Mouse (Mus musculus): ENCODE measurements around the gene Gm38431. TPM values are rescaled to one million over a fixed set of nuclear protein-coding genes. Genes with fewer than 3 reads are reported as not detected.

Gm38431 gene
- polyA plus RNA-seq, 2 experiments = 0.91 to 2.4 TPM

DNA sequence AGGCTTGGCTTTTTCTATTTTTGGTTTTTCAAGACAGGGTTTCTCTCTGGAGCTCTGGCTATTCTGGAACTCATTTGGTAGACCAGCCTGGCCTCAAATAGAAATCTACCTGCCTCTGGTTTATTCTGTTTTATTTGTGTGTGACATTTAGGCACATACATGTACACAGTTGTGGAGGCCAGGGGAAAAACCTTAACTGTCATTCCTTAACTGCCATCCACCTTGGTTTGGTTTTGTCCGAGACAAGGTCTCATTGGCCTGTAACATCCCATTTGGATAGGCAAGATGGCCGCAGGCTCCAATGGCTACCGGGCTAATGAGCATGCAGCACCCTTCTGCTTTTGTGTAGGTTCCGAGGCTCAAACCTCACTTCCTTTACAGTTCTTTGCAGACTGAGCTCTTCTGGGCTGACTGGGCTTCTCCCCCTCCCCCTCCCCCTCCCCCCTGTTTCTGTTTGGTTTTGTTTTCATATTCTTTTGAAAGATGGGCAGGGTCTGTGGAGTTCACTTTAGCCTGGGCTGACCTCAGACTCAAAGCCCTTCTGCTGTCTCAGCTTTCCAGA is 43.6 kb upstream of the Gm38431 start:
- DNase-seq (ENCODE audit: low read depth in 3 of 3, low spot score in 3 of 3) (no peak), ATAC-seq (ENCODE audit: insufficient read depth) (no peak)
- H3K9me3 ChIP-seq (ENCODE audit: control insufficient read depth, low read length) = no peaks in the 10 kb centered on the region
- no peak overlapping the region for H3K27ac ChIP-seq
- TF ChIP-seq EP300 (IDR thresholded peaks at IDR 0.05; ENCODE audit: low read depth) (no peak), CTCF (IDR thresholded peaks at IDR 0.05; ENCODE audit: low read depth) (no peak)
- H3K27me3 ChIP-seq (ENCODE audit: control insufficient read depth, insufficient read depth, low read length) = no peaks in the 10 kb centered on the region
- H3K4me1 ChIP-seq (replicated peaks; ENCODE audit: control insufficient read depth in 2 of 2, insufficient read depth in 2 of 2, low read length in 1 of 2) = peaks cover 3 to 11% of the 10 kb centered on the region in 2 experiments; a peak in 2 of 4 replicates
- H3K9ac ChIP-seq (replicated peaks) = no peak overlapping the region
- no peak overlapping the region for H3K4me2 ChIP-seq (ENCODE audit: low read depth)
- WGBS (ENCODE audit: insufficient replicate concordance) = 61% methylated on average over 4 of the region's 4 CpGs
- no peak overlapping the region for H3K4me3 ChIP-seq (ENCODE audit: insufficient read depth in 1 of 2, low read depth in 2 of 2, low read length in 2 of 2)
- H3K36me3 ChIP-seq (replicated peaks; ENCODE audit: control insufficient read depth, insufficient read depth, low read depth) = peaks cover 10% of the 10 kb centered on the region

DNA sequence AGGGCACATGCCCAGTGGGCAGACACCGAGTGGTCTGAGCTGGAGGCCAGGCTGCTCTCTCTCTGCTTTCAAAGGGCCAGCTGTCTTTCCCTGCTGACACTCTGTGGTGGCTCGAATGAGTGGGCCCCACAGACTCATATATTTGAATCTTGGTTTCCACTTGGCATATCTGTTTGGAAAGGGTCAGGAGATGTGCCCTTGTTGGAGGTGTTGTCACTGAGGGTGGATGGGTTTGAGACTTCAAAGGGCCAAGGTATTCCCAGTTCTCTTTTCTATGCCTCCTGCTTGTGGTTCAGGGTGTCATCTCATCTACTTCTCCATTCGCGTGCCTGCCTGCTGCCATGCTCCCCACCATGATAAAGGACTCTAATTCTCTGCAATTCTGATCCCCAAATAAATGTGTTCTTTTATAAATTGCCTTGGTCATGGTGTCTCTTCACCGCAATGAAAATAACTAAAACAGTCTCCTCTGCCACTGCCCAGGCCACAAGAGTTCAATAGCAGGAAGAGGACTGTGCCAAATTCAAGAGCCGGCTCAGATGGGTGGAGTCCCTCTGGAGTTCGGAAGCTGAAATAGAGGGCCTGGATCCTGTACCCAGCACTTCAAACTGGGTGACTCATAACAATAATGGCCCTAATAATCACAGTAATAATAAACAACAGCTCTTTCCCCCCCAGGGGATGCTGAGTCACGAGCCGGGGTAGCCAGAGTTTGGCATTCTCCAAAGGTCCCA is 43.0 kb upstream of the Gm38431 start:
- no peaks in the 10 kb centered on the region for H3K9me3 ChIP-seq (ENCODE audit: control insufficient read depth, low read length)
- ATAC-seq (ENCODE audit: insufficient read depth) = no peak
- no peak overlapping the region for H3K4me2 ChIP-seq (ENCODE audit: low read depth)
- H3K9ac ChIP-seq (replicated peaks) = no peak overlapping the region
- TF ChIP-seq EP300 (IDR thresholded peaks at IDR 0.05; ENCODE audit: low read depth) (no peak), CTCF (IDR thresholded peaks at IDR 0.05; ENCODE audit: low read depth) (no peak)
- H3K4me1 ChIP-seq (replicated peaks; ENCODE audit: control insufficient read depth in 2 of 2, insufficient read depth in 2 of 2, low read length in 1 of 2) = peaks cover 3 to 13% of the 10 kb centered on the region in 2 experiments; a peak in 2 of 4 replicates
- H3K27me3 ChIP-seq (ENCODE audit: control insufficient read depth, insufficient read depth, low read length) = no peaks in the 10 kb centered on the region
- 47% methylated on average over 9 of the region's 9 CpGs for WGBS (ENCODE audit: insufficient replicate concordance)
- no peak overlapping the region for H3K27ac ChIP-seq
- no peak for DNase-seq (ENCODE audit: low read depth in 3 of 3, low spot score in 3 of 3)
- peaks cover 10% of the 10 kb centered on the region for H3K36me3 ChIP-seq (replicated peaks; ENCODE audit: control insufficient read depth, insufficient read depth, low read depth)
- H3K4me3 ChIP-seq (ENCODE audit: insufficient read depth in 1 of 2, low read depth in 2 of 2, low read length in 2 of 2) = no peak overlapping the region

DNA sequence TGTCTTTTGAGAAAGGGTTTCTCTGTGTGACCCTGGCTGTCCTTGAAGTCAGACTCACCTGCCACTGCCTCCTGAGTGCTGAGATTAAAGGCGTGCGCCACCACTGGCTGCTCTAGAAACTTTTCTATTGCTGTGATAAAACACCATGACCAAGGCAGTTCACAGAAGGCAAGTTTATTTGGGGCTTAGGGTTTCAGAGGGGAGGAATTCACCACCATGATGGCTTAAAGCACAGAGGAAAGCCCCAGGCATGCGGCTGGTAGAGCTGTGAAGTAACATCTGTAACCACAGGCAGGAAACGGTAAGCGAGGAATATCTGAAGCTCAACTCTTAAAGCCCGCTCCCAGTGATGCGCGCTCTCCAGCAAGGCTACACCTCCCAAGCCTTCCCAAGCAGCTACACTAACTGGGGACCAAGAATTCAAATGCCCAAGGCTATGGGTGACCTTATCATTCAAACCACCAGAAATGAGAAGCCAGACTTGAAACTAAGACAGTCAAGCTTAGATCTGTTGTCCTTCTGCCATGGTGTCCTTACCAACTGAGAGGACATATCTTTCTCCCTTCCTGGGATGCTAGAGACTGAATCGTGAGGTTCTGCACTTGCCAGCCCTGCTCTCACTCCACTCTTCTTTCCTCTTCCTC is 41.4 kb upstream of the Gm38431 start:
- WGBS (ENCODE audit: insufficient replicate concordance) = 31% methylated on average over 9 of the region's 9 CpGs
- H3K4me1 ChIP-seq (replicated peaks; ENCODE audit: control insufficient read depth in 2 of 2, insufficient read depth in 2 of 2, low read length in 1 of 2) = peaks cover 3 to 13% of the 10 kb centered on the region in 2 experiments; a peak in 2 of 4 replicates
- no peaks in the 10 kb centered on the region; the same call in 1 of the 2 replicates for H3K36me3 ChIP-seq (replicated peaks; ENCODE audit: control insufficient read depth, insufficient read depth, low read depth)

GRCm38 (mm10) chr9:21132102-21132775 is 40.4 kb upstream of the Gm38431 start:
- Histone ChIP-seq H3K4me1 (replicated peaks; ENCODE audit: control insufficient read depth in 2 of 2, insufficient read depth in 2 of 2, low read length in 1 of 2) (peaks cover 3 to 13% of the 10 kb centered on the region in 2 experiments; a peak in 2 of 4 replicates), H3K4me2 (ENCODE audit: low read depth) (no peak overlapping the region), H3K36me3 (replicated peaks; ENCODE audit: control insufficient read depth, insufficient read depth, low read depth) (no peaks in the 10 kb centered on the region), H3K9ac (replicated peaks) (no peak overlapping the region), H3K27ac (no peak overlapping the region), H3K27me3 (ENCODE audit: control insufficient read depth, insufficient read depth, low read length) (no peaks in the 10 kb centered on the region), H3K9me3 (ENCODE audit: control insufficient read depth, low read length) (no peaks in the 10 kb centered on the region), H3K4me3 (ENCODE audit: insufficient read depth in 1 of 2, low read depth in 2 of 2, low read length in 2 of 2) (no peak overlapping the region)
- DNase-seq (ENCODE audit: low read depth in 3 of 3, low spot score in 3 of 3) (no peak), ATAC-seq (ENCODE audit: insufficient read depth) (no peak)
- 61% methylated on average over 12 of the region's 12 CpGs for WGBS (ENCODE audit: insufficient replicate concordance)
- TF ChIP-seq CTCF (IDR thresholded peaks at IDR 0.05; ENCODE audit: low read depth) (peak; percentile 54), EP300 (IDR thresholded peaks at IDR 0.05; ENCODE audit: low read depth) (no peak)

More for the DNA sequence above, 41.4 kb upstream of the Gm38431 start:
- no peak overlapping the region for H3K9ac ChIP-seq (replicated peaks)
- H3K27ac ChIP-seq = no peak overlapping the region
- H3K9me3 ChIP-seq (ENCODE audit: control insufficient read depth, low read length) = no peaks in the 10 kb centered on the region
- H3K4me3 ChIP-seq (ENCODE audit: insufficient read depth in 1 of 2, low read depth in 2 of 2, low read length in 2 of 2) = no peak overlapping the region
- ATAC-seq (ENCODE audit: insufficient read depth) (no peak), DNase-seq (ENCODE audit: low read depth in 3 of 3, low spot score in 3 of 3) (no peak)
- H3K27me3 ChIP-seq (ENCODE audit: control insufficient read depth, insufficient read depth, low read length) = no peaks in the 10 kb centered on the region
- no peak for TF ChIP-seq EP300 (IDR thresholded peaks at IDR 0.05; ENCODE audit: low read depth)
- TF ChIP-seq CTCF (IDR thresholded peaks at IDR 0.05; ENCODE audit: low read depth) = peak; percentile 4; the same call in 1 of the 2 replicates
- no peak overlapping the region for H3K4me2 ChIP-seq (ENCODE audit: low read depth)
